Mouse (Mus musculus): ENCODE data around the gene Smg1.

- TF ChIP-seq GATA1 (IDR thresholded peaks at IDR 0.05; ENCODE audit: low read length) (no peak), TAL1 (IDR thresholded peaks at IDR 0.05; ENCODE audit: low read length) (no peak)
Measured at GRCm38 (mm10) chr7:118243453-118244385, at the start of gene Smg1.
